Mouse (Mus musculus): ENCODE measurements around the gene Scml4.

The Scml4 gene

DNA sequence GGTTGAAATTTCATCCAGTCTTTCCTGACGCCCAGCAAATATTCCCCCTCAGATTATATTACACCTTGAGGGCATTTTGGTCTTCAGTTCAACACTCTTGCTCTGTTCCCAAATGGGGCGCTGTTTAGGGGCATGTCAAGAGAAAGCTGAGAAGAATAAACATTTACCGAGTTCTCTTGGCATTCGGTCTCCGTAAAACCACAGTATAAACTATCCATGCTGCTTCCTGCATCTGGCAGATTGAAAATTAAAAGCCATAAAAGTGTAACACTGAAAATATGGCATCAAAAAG lies 143.2 kb downstream of the Scml4 start:
- no peak for TF ChIP-seq GATA4 (IDR thresholded peaks at IDR 0.05; ENCODE audit: insufficient replicate concordance, low read length)

GRCm38 (mm10) chr10:43004174-43004734 lies 144.1 kb downstream of the Scml4 start:
- TF ChIP-seq GATA4 (IDR thresholded peaks at IDR 0.05; ENCODE audit: insufficient replicate concordance, low read length), result no peak

- TF ChIP-seq GATA4 (IDR thresholded peaks at IDR 0.05; ENCODE audit: insufficient replicate concordance, low read length), result no peak
Observed at GRCm38 (mm10) chr10:43005031-43005430, 144.9 kb downstream of the Scml4 start.

DNA sequence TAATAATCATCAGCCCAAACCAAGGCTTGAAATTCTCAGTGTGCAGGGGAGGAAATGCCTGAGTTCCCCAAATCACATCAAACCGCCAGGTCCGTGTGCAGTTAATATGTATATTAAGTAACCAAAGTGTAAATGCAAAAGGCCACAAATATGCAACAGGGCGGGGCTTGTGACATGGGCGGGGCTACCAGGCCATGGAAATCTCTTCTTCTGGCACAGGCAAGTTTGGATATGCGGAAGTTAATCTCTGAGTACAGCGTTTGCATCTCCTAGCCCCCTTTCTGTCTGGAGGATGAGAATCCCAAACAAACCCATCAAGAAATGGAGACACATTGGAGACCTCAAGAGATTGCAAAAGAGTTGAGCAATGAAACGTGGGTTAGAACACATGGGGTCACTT lies 145.5 kb downstream of the Scml4 start:
- TF ChIP-seq GATA4 (IDR thresholded peaks at IDR 0.05; ENCODE audit: insufficient replicate concordance, low read length), result no peak

DNA sequence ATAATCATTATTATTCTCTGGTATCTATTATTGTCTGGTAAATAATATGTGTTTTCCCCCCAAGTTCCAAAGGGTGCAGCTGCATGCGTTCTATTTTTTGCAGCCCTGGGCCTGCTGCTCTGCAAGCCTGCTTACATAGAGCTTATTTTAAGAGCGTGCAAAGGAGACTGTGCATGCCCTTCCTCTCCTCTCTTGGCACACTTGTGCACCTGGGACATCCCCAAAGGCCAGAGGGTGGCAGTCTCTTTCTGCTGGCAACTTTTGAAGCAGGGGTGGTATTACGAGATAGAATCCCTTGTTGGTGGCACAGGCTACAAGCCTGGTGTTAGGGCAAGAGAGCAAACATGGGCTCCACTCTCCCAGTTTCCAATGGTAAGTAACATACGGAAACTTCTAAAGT lies 146.4 kb downstream of the Scml4 start:
- no peak for TF ChIP-seq GATA4 (IDR thresholded peaks at IDR 0.05; ENCODE audit: insufficient replicate concordance, low read length)

DNA sequence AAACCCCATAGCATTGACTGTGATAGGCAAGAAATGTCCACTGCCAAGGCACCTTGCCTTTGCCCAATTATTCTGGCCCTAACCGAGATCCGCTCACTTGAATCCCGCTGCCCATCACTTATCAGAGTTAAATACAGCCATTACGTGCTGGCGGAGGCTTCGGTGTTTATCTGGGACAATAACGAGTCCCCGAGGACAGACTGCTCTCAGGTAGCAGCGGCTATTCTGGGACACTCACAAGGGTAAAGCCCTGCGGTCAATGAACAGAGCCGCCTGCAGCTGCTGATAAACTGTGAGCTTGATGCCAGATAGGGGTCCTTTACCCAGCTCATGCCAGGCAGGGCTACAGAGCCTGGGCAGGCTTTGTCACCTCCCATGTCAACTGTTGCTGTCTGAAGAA lies 147.9 kb downstream of the Scml4 start:
- TF ChIP-seq GATA4 (IDR thresholded peaks at IDR 0.05; ENCODE audit: insufficient replicate concordance, low read length), result no peak

Measured in liver, adult (tissue).